Mouse (Mus musculus): Measurements from ENCODE around the gene Tpcn1. TPM values are rescaled to one million over a fixed set of nuclear protein-coding genes. Genes with fewer than 3 reads are reported as not detected.

The Tpcn1 gene
- polyA plus RNA-seq, 1 experiment from 2014 or later, result 19.4 TPM

GRCm38 (mm10) chr5:120499202-120499601, 89.3 kb downstream of the Tpcn1 start:
- H3K4me2 ChIP-seq (replicated peaks), result no peak overlapping the region
- 85% methylated on average over 4 of the region's 4 CpGs for WGBS
- H3K9ac ChIP-seq, result no peak overlapping the region
- H3K4me3 ChIP-seq, result no peak overlapping the region
- H3K36me3 ChIP-seq, result peaks cover 8% of the 10 kb centered on the region
- H3K9me3 ChIP-seq, result no peaks in the 10 kb centered on the region
- H3K27ac ChIP-seq, result no peak overlapping the region
- H3K4me1 ChIP-seq, result peaks cover 21% of the 10 kb centered on the region
- ATAC-seq (ENCODE audit: low FRiP score, low read depth), result no peak
- H3K27me3 ChIP-seq (replicated peaks), result no peaks in the 10 kb centered on the region

GRCm38 (mm10) chr5:120497071-120497470, 91.4 kb downstream of the Tpcn1 start:
- Histone ChIP-seq H3K9ac (no peak overlapping the region), H3K9me3 (no peaks in the 10 kb centered on the region), H3K27me3 (replicated peaks) (no peaks in the 10 kb centered on the region), H3K27ac (no peak overlapping the region), H3K36me3 (peaks cover 20% of the 10 kb centered on the region), H3K4me3 (no peak overlapping the region), H3K4me2 (replicated peaks) (no peak overlapping the region), H3K4me1 (peaks cover 13% of the 10 kb centered on the region)
- ATAC-seq (ENCODE audit: low FRiP score, low read depth), result no peak
- 86% methylated on average over 3 of the region's 3 CpGs for WGBS

GRCm38 (mm10) chr5:120495703-120496226, 92.7 kb downstream of the Tpcn1 start:
- Histone ChIP-seq H3K4me1 (peaks cover 6% of the 10 kb centered on the region; the same call in 1 of the 2 replicates), H3K9me3 (no peaks in the 10 kb centered on the region), H3K4me3 (no peak overlapping the region), H3K4me2 (replicated peaks) (no peak overlapping the region), H3K27ac (no peak overlapping the region), H3K27me3 (replicated peaks) (no peaks in the 10 kb centered on the region), H3K9ac (0 out of 2 replicates have a peak overlapping the region, but pooled peaks have one; percentile 26), H3K36me3 (peaks cover 25% of the 10 kb centered on the region)
- 91% methylated on average over 13 of the region's 13 CpGs for WGBS
- ATAC-seq (ENCODE audit: low FRiP score, low read depth), result no peak

GRCm38 (mm10) chr5:120495064-120495702, 93.3 kb downstream of the Tpcn1 start:
- H3K27me3 ChIP-seq (replicated peaks), result no peaks in the 10 kb centered on the region
- H3K36me3 ChIP-seq, result peaks cover 25% of the 10 kb centered on the region
- 0 out of 2 replicates have a peak overlapping the region, but pooled peaks have one; percentile 26 for H3K9ac ChIP-seq
- no peak overlapping the region for H3K27ac ChIP-seq
- no peak overlapping the region for H3K4me2 ChIP-seq (replicated peaks)
- ATAC-seq (ENCODE audit: low FRiP score, low read depth), result no peak
- peaks cover 6% of the 10 kb centered on the region; the same call in 1 of the 2 replicates for H3K4me1 ChIP-seq
- 83% methylated on average over 10 of the region's 10 CpGs for WGBS
- no peaks in the 10 kb centered on the region for H3K9me3 ChIP-seq
- H3K4me3 ChIP-seq, result no peak overlapping the region

GRCm38 (mm10) chr5:120493873-120494395, 94.5 kb downstream of the Tpcn1 start:
- 77% methylated on average over 9 of the region's 9 CpGs for WGBS
- Histone ChIP-seq H3K36me3 (peaks cover 25% of the 10 kb centered on the region), H3K9me3 (no peaks in the 10 kb centered on the region), H3K9ac (no peak overlapping the region), H3K27me3 (replicated peaks) (no peaks in the 10 kb centered on the region), H3K4me2 (replicated peaks) (no peak overlapping the region), H3K27ac (no peak overlapping the region), H3K4me3 (no peak overlapping the region), H3K4me1 (peaks cover 6% of the 10 kb centered on the region; the same call in 1 of the 2 replicates)
- no peak for ATAC-seq (ENCODE audit: low FRiP score, low read depth)

- 93% methylated on average over 6 of the region's 6 CpGs for WGBS
- ATAC-seq (ENCODE audit: low FRiP score, low read depth), result no peak
These were observed 95.0 kb downstream of the Tpcn1 start for GRCm38 (mm10) chr5:120493440-120493839.

GRCm38 (mm10) chr5:120492437-120492836, 96.0 kb downstream of the Tpcn1 start:
- WGBS, result 76% methylated on average over 11 of the region's 11 CpGs
- Histone ChIP-seq H3K27ac (no peak overlapping the region), H3K9me3 (no peaks in the 10 kb centered on the region), H3K36me3 (peaks cover 35% of the 10 kb centered on the region), H3K4me2 (replicated peaks) (no peak overlapping the region), H3K4me3 (no peak overlapping the region), H3K9ac (no peak overlapping the region), H3K27me3 (replicated peaks) (no peaks in the 10 kb centered on the region), H3K4me1 (peaks cover 6% of the 10 kb centered on the region; the same call in 1 of the 2 replicates)
- ATAC-seq (ENCODE audit: low FRiP score, low read depth), result no peak

More at GRCm38 (mm10) chr5:120493440-120493839, 95.0 kb downstream of the Tpcn1 start:
- peaks cover 6% of the 10 kb centered on the region; the same call in 1 of the 2 replicates for H3K4me1 ChIP-seq
- H3K9me3 ChIP-seq, result no peaks in the 10 kb centered on the region
- no peaks in the 10 kb centered on the region for H3K27me3 ChIP-seq (replicated peaks)
- no peak overlapping the region for H3K4me2 ChIP-seq (replicated peaks)
- H3K36me3 ChIP-seq, result peaks cover 29% of the 10 kb centered on the region
- no peak overlapping the region for H3K27ac ChIP-seq
- H3K9ac ChIP-seq, result no peak overlapping the region
- no peak overlapping the region for H3K4me3 ChIP-seq

GRCm38 (mm10) chr5:120490679-120491192, 97.7 kb downstream of the Tpcn1 start:
- no peaks in the 10 kb centered on the region for H3K27me3 ChIP-seq (replicated peaks)
- H3K9me3 ChIP-seq, result no peaks in the 10 kb centered on the region
- ATAC-seq (ENCODE audit: low FRiP score, low read depth), result no peak
- H3K4me3 ChIP-seq, result no peak overlapping the region
- H3K9ac ChIP-seq, result no peak overlapping the region
- peaks cover 6% of the 10 kb centered on the region; the same call in 1 of the 2 replicates for H3K4me1 ChIP-seq
- WGBS, result 89% methylated on average over 8 of the region's 8 CpGs
- no peak overlapping the region for H3K4me2 ChIP-seq (replicated peaks)
- H3K36me3 ChIP-seq, result peaks cover 52% of the 10 kb centered on the region
- H3K27ac ChIP-seq, result no peak overlapping the region

GRCm38 (mm10) chr5:120487844-120488243, 100.6 kb downstream of the Tpcn1 start:
- Histone ChIP-seq H3K36me3 (peaks cover 66% of the 10 kb centered on the region), H3K9me3 (no peaks in the 10 kb centered on the region), H3K27ac (no peak overlapping the region), H3K27me3 (replicated peaks) (no peaks in the 10 kb centered on the region), H3K9ac (no peak overlapping the region), H3K4me3 (no peak overlapping the region), H3K4me2 (replicated peaks) (no peak overlapping the region), H3K4me1 (no peaks in the 10 kb centered on the region; the same call in 1 of the 2 replicates)
- ATAC-seq (ENCODE audit: low FRiP score, low read depth), result no peak
- WGBS, result 90% methylated on average over 8 of the region's 8 CpGs

Other genes with a start within 250 kb of the Tpcn1 start
- gene Lhx5, start 157.0 kb downstream of the Tpcn1 start, polyA plus RNA-seq (2016; fragmentation: Nextera tagmentation; extraction: Ambion mirVana), result 64.9 and 70.8 TPM in 2 replicates
- gene Sdsl, start 115.9 kb downstream of the Tpcn1 start, polyA plus RNA-seq (2016; fragmentation: Nextera tagmentation; extraction: Ambion mirVana), result 7.0 TPM in 2 replicates
- gene Sds, start 112.1 kb downstream of the Tpcn1 start, polyA plus RNA-seq (2016; fragmentation: Nextera tagmentation; extraction: Ambion mirVana), result not detected in 2 replicates
- gene Plbd2, start 85.0 kb downstream of the Tpcn1 start, polyA plus RNA-seq (2016; fragmentation: Nextera tagmentation; extraction: Ambion mirVana), result 44.7 and 46.2 TPM in 2 replicates
- 5.6 and 6.9 TPM in 2 replicates for gene Slc8b1, start 77.5 kb downstream of the Tpcn1 start, polyA plus RNA-seq (2016; fragmentation: Nextera tagmentation; extraction: Ambion mirVana)
- 0.70 and 0.93 TPM in 2 replicates for gene Iqcd, start 343 bp upstream of the Tpcn1 start, polyA plus RNA-seq (2016; fragmentation: Nextera tagmentation; extraction: Ambion mirVana)
- gene Rita1, start 23.9 kb upstream of the Tpcn1 start, polyA plus RNA-seq (2016; fragmentation: Nextera tagmentation; extraction: Ambion mirVana), result 19.1 and 20.1 TPM in 2 replicates
- gene Ddx54, start 24.1 kb upstream of the Tpcn1 start, polyA plus RNA-seq (2016; fragmentation: Nextera tagmentation; extraction: Ambion mirVana), result 57.8 and 58.3 TPM in 2 replicates
- not detected in 2 replicates for gene Cfap73, start 45.6 kb upstream of the Tpcn1 start, polyA plus RNA-seq (2016; fragmentation: Nextera tagmentation; extraction: Ambion mirVana)
- gene Rasal1, start 60.1 kb upstream of the Tpcn1 start, polyA plus RNA-seq (2016; fragmentation: Nextera tagmentation; extraction: Ambion mirVana), result 0.15 and 0.33 TPM in 2 replicates
- 27.0 and 29.1 TPM in 2 replicates for gene Dtx1, start 123.3 kb upstream of the Tpcn1 start, polyA plus RNA-seq (2016; fragmentation: Nextera tagmentation; extraction: Ambion mirVana)
- 0.09 and 0.19 TPM in 2 replicates for gene Oas2, start 161.2 kb upstream of the Tpcn1 start, polyA plus RNA-seq (2016; fragmentation: Nextera tagmentation; extraction: Ambion mirVana)
- 0.23 and 0.47 TPM in 2 replicates for gene Oas3, start 189.0 kb upstream of the Tpcn1 start, polyA plus RNA-seq (2016; fragmentation: Nextera tagmentation; extraction: Ambion mirVana)
- 0.24 TPM in 1 of 2 replicates, not detected in the other for gene Oas1e, start 206.9 kb upstream of the Tpcn1 start, polyA plus RNA-seq (2016; fragmentation: Nextera tagmentation; extraction: Ambion mirVana)
- gene Oas1c, start 223.8 kb upstream of the Tpcn1 start, polyA plus RNA-seq (2016; fragmentation: Nextera tagmentation; extraction: Ambion mirVana), result 0.33 and 0.58 TPM in 2 replicates